Comparison of ENCODE assay signal across 8 mouse cellular contexts in the genomic region with DNA sequence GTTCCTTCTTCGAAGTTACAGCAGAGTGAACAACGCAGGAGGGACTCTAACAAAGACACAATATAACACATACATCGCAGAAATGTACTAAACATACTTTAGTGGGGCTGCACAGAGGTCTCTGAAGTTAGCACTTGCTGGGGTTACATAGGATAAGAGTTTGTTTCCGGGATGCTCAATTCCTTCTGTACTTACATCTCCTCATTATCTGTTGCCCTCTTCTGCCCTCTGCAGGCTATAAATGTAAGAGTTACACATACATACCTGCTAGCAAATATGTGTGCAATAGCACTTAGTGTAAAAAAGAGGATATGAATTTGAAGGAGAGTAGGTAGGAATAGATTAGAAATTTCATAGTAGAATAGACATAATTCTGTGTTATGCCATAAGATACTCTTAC. TPM values are rescaled to one million over a fixed set of nuclear protein-coding genes. Genes with fewer than 3 reads are reported as not detected.
A peak's percentile ranks its signal among the peaks of the same experiment; 100 is the strongest.
DNase-seq lines count a peak whose midpoint lies in the region; ATAC-seq lines count a peak whose summit lies in the region.

No protein-coding gene starts in this region.

- 0 out of 2 replicates have a peak, but pooled peaks cover 2% of the 10 kb centered on the region for H3K9me3 ChIP-seq in forebrain, embryonic 16.5 days (ENCODE audit: control insufficient read depth, low read length)
- no peaks in the 10 kb centered on the region for H3K9me3 ChIP-seq in midbrain, embryonic 16.5 days (replicated peaks; ENCODE audit: control insufficient read depth, low read length, poor library complexity, severe bottlenecking)

- H3K27ac ChIP-seq in forebrain, embryonic 16.5 days (ENCODE audit: low read length): no peak overlapping the region
- no peak overlapping the region for H3K27ac ChIP-seq in midbrain, embryonic 16.5 days (ENCODE audit: low read length)

- H3K4me2 ChIP-seq in forebrain, embryonic 16.5 days (ENCODE audit: low read length): no peak overlapping the region
- H3K4me2 ChIP-seq in midbrain, embryonic 16.5 days (ENCODE audit: low read length): no peak overlapping the region

- peak; percentile 90 for ATAC-seq in forebrain, embryonic 16.5 days
- peak; percentile 86 for ATAC-seq in midbrain, embryonic 16.5 days

- H3K4me3 ChIP-seq in forebrain, embryonic 16.5 days (replicated peaks; ENCODE audit: low read length): no peak overlapping the region
- H3K4me3 ChIP-seq in midbrain, embryonic 16.5 days (ENCODE audit: low read depth, low read length): no peak overlapping the region

- 48% methylated on average over 4 of the region's 4 CpGs for WGBS in forebrain, embryonic 16.5 days
- 40% methylated on average over 4 of the region's 4 CpGs for WGBS in midbrain, embryonic 16.5 days

- no peaks in the 10 kb centered on the region for H3K36me3 ChIP-seq in forebrain, embryonic 16.5 days (ENCODE audit: control insufficient read depth, insufficient read depth)
- H3K36me3 ChIP-seq in midbrain, embryonic 16.5 days (ENCODE audit: control insufficient read depth, insufficient read depth, low read length): no peaks in the 10 kb centered on the region

- H3K27me3 ChIP-seq in forebrain, embryonic 16.5 days (replicated peaks; ENCODE audit: control insufficient read depth, insufficient read depth, low read length): no peaks in the 10 kb centered on the region
- H3K27me3 ChIP-seq in midbrain, embryonic 16.5 days (ENCODE audit: control insufficient read depth, insufficient read depth, low read depth, low read length): no peaks in the 10 kb centered on the region

- H3K4me1 ChIP-seq in forebrain, embryonic 16.5 days (replicated peaks; ENCODE audit: control insufficient read depth, insufficient read depth, low read length): no peaks in the 10 kb centered on the region
- no peaks in the 10 kb centered on the region for H3K4me1 ChIP-seq in midbrain, embryonic 16.5 days (ENCODE audit: control insufficient read depth, insufficient read depth, low read length)

- intact Hi-C loops in heart, postnatal 25 days (cut with DNase I): loop anchor here (1.0 kb wide), 1 partner anchor 91 kb away; no protein-coding TSS in a partner anchor

- H3K9ac ChIP-seq in forebrain, embryonic 16.5 days (replicated peaks; ENCODE audit: low read depth, low read length): no peak overlapping the region
- H3K9ac ChIP-seq in midbrain, embryonic 16.5 days (ENCODE audit: low read depth, low read length): no peak overlapping the region

- peak; percentile 45 to 58 for DNase-seq in heart, adult 18-20 months
- no peak for DNase-seq in heart, postnatal 25 days (ENCODE audit: low spot score)
- DNase-seq in 416B (ENCODE audit: low read depth): peak; percentile 83
- DNase-seq in c-Kit-negative CD71-positive TER-119-positive erythroid progenitor cells, embryonic 14.5 days (ENCODE audit: low read depth, low spot score): peak; percentile 19
- peak; percentile 60 for DNase-seq in layer of hippocampus, adult 11-12 months (ENCODE audit: low spot score)
- peak; percentile 33 for DNase-seq in thymus, postnatal 25 days

RNA-seq across cellular contexts. Expression of a gene that starts 44.4 kb away (rescaled TPM):
- total RNA-seq in heart, adult 18-20 months (2021): 10 to 100 TPM; 14.7 to 16.9 TPM
- 10 to 100 TPM; 15.3 to 22.8 TPM for total RNA-seq in heart, postnatal 25 days (2021)
- polyA plus RNA-seq in forebrain, embryonic 16.5 days (2015; fragmentation: Nextera tagmentation; extraction: Ambion mirVana): 28.7 and 33.9 TPM in 2 replicates
- polyA plus RNA-seq in midbrain, embryonic 16.5 days (2015; fragmentation: Nextera tagmentation; extraction: Ambion mirVana): 16.4 and 16.7 TPM in 2 replicates
